Mouse (Mus musculus) bone marrow, adult 2 months (tissue): Measurements from ENCODE around the gene Btrc.

Experiments used
- CTCF ChIP-seq: fragments of 200-500 bp; IDR thresholded peaks from 2 replicates; pipeline ENCODE4 v1.5.1; 2011; ENCODE audit warnings: low read length, control low read depth; ENCODE audit not compliant: control insufficient read depth, insufficient read depth
- POLR2A ChIP-seq: fragments of 200-500 bp; IDR thresholded peaks from 2 replicates; pipeline ENCODE4 v1.6.1; 2011; ENCODE audit warnings: low read depth, mild to moderate bottlenecking, control low read depth, low read length, borderline replicate concordance; ENCODE audit not compliant: control insufficient read depth

- TF ChIP-seq CTCF (no peak), POLR2A (no peak)
Measured at GRCm38 (mm10) chr19:45445253-45445933, 81.9 kb downstream of the Btrc start.
